Mouse (Mus musculus): ENCODE results near the gene Gtf3c5.

DNA sequence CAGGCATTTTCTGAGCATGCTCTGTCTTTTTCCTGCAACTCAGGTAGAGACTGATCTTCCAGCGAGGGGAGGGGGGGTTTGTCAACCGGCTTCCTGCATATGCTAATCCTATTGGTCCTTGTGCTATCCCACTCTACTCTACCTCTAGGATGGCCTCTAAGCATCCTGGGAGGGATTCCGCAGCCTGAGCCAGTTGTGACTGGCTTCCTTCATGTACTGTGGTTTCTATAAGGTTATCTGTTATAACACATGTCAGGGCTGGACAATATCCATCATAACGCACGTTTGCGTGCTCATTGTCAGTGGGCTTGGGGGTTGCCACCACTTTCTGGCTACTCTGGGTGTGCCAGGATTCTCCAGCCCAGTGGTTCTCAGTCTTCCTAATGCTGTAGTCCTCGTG is 12.5 kb upstream of the Gtf3c5 start:
- TF ChIP-seq CTCF (IDR thresholded peaks at IDR 0.05; ENCODE audit: borderline replicate concordance, extremely low read depth, insufficient read depth, insufficient read length): no peak
- no peak for TF ChIP-seq POLR2A (IDR thresholded peaks at IDR 0.05; ENCODE audit: borderline replicate concordance, extremely low read depth, insufficient read depth, insufficient read length, poor library complexity, severe bottlenecking)
